Mouse (Mus musculus) megakaryocyte, adult 5-6 weeks (primary cell): ENCODE results near the gene Uckl1. TPM values are rescaled to one million over a fixed set of nuclear protein-coding genes. Genes with fewer than 3 reads are reported as not detected.

Experiments used
- ATAC-seq: 2 replicates; pipeline ENCODE4 v1.8.0; 2016; ENCODE audit warnings: mild to moderate bottlenecking, inconsistent platforms; ENCODE audit not compliant: poor library complexity, severe bottlenecking
- total RNA-seq, 2 experiments: library from RNA; stranded (forward) in 1 of 2; stranded (reverse) in 1 of 2; fragments of 153-499, 151-499 nt in 1 of 2; fragments of 221-1000, 200-1000 nt in 1 of 2; gene quantifications; 2 replicates each; pipeline versions ENCODE4 v1.2.3 to v1.2.4; 2015 to 2017

Uckl1 gene
- total RNA-seq, 2 experiments from 2014 or later: 79.3 to 86.0 TPM

DNA sequence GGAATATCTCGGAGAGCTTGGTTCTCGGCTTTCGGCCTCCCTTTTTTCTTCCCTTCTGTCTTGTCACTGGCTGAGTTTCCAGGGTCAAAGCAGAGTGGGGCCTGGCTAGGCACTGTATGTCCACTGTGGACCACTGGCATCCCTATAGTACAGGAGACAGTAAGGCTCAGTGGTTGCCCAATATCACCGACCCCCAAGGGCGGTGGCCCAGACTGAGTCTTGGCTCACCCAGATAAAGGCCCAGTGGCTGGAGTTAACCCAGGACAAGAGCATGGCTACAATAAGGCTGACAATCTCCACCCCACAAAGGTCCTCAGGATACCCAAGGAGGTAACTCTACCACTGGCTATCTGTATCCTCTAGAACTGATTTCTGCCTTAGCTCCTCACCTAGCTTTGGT, 5.8 kb upstream of the Uckl1 start:
- no peak for ATAC-seq

DNA sequence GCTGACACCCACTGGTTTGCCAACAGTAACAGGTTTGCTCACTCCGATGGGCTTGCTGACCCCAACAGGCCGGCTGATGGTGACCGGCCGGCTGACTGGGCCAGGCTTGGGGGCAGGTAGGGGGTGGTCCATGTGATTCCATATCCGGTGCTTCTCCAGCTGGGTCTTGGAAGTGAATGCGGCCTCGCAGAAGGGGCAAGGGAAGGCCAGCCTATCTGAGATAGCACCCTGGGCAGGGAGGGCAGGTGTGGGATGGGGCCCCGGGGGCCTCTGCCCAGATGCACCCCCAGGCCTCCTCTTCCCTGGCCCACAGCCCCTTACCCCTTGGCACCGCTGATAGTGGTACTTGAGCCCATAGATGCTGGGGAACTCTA, 5.0 kb upstream of the Uckl1 start:
- ATAC-seq: no peak

DNA sequence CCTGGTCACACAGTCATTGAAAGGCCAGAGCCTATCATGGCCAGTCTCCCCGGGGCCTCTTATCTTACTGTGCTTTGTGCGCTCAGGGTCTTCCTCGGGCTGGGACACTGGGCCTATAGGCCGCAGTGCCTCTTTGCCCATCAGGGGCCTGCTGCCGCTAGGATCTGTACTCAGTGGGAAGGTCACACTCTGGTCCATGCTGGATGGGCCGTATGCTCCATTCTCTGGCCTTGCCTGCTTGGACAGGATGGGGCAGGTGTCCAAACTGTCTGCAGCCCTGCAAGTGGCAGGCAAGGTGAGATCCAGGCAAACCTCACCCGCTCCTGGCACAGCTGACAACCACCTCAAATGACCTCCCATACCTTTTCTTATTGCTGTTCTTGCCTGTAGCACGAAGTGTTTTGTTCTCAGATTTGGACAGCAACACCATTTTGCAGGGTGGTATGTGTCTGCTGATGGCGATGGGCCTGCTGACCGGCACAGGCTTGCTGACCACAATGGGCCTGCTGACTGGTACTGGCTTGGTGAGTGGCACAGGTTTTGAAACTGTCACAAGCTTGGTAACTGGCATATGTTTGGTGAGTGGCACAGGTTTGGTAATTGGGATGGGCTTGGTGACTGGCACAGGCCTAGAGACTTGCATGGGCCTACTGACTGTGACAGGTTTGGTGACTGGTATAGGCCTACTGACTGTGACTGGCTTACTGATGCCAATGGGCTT, 4.5 kb upstream of the Uckl1 start:
- no peak for ATAC-seq

DNA sequence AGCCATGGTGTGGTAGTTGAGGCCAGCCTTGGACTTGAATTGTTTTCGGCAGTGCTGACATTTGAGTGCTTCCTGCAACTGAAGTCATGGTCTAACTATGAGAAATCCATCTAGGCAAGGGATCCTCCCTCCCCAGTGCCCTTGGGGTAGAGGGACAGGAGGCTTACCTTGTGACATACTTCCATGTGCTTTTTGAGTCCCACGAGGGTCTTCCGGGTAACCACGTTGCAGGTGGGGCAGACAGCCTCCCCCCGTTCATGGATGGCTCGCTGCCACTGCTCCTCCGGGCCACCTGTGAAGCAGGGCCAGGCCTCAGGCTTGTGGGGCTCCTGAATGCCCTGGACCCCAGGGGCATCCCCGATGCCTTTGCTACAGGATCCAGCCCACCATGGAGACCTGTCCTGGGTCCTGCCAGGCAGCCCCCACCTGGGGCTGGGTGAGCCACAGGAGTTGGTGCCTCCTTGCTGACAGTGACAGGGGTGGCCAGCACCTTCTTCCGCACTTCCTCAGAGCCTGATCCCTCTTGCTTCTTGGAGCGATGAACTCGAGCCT, 3.6 kb upstream of the Uckl1 start:
- ATAC-seq: no peak

DNA sequence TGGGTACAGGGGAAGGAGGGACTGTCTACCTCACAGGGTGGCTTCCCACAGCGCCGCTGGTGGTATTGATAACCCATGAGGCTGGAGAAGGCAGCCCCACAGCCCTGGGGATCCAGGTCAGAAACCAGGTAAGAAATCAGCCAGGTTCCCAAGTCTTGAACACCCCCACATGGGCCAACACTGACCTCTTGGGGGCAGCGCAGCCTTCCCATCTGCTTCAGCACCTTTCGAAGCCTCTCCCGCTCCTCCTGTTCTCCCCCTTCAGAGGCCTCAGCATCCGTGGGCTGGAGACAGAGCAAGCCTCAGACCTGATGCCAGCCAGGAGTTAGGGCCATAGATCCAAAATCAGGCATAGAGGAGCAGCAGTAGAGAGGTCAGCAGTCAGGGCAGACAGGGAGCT, 3.1 kb upstream of the Uckl1 start:
- no peak for ATAC-seq

DNA sequence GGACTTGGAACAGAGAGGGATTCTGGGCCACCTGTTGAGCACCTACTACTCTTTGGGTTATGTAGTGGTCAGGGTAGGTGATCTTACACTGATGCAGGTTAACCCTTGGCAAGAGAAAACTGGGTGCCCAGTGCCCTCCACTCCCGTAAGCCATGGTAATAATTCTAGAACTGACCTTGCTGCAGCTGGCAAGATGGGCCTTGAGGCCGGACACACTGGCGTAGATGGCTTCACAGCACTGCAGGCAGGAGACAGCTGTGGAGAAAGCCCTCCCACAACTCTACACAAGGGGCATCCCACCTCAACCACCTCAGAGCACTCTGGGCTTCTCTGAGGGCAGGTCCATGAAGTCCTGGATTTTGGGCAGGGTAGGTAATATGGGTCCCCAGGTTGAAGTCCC, 1.4 kb upstream of the Uckl1 start:
- no peak for ATAC-seq

DNA sequence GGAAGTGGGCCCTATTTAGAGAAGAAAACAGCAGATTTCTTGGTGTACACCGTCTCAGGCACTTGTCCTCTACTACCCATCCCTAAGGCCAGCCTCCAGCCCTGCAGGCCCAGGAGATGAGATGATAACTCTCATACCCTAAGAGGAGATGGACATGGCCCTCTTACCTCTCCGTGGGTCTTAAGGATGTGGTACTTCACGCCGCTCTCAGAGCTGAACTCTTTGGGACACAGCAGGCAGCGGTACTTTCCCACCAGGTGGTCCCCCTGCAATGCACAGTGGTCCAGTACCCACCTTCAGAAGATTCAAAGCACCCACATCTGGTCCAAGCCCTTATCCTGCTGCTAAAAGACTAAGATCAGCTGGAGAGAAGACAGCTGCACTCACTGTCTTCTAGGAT, 814 bp upstream of the Uckl1 start:
- ATAC-seq: no peak

DNA sequence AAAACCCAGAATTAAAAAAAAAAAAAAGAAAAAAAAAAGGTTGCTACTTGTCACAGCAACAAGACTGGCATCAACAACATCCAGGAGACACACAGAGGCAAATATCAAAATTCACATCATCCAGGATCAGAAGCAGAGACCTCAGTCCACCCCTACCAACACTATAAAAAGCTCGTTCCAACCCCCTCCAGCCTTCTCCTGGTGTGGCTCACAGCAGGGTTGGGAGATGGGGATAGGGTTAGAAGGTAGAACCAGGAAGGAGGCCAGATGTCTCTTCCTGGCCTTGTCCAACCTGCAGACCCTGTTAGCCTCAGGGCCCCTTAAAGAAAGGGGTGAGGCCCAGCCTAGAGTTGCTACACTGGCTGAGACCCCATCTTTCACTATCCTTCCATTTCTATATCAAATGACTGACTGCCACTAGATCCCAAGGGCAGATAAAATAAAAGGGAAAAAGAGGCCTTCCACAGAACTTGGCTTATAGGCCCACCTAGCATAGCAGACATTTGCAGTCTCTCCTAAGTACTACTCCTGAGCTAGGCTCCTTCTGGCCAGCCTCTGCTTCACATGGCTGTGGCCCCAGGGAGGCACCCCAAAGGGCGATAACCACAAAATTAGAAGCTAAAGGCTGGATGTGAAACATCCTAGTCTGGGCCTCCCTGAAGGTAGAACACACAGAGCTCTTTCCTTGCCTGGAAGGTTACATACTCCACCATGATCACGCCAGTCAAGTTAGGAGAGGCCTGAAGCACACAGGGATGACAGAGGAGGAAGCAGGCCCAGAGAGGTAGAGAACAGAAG, 1.0 kb downstream of the Uckl1 start:
- no peak for ATAC-seq

DNA sequence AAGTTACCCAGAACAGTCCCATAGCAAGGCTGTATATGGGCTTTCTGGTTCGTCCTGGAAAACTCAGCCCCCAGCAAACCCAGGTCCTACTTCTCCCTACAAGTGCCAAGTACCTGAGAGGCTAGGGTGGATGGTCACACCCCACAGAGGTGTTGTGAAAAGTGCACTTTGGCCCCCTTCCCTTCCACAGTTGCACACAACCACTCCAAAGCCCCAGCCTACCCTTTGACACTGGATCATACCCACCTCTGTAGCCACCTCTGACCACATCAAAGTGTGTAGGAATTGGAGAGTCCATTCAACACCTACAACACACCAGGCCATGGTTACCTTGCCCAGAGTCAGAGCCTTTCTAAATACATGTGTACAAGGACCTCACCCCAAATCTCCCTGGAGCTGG, 1.8 kb downstream of the Uckl1 start:
- ATAC-seq: no peak

DNA sequence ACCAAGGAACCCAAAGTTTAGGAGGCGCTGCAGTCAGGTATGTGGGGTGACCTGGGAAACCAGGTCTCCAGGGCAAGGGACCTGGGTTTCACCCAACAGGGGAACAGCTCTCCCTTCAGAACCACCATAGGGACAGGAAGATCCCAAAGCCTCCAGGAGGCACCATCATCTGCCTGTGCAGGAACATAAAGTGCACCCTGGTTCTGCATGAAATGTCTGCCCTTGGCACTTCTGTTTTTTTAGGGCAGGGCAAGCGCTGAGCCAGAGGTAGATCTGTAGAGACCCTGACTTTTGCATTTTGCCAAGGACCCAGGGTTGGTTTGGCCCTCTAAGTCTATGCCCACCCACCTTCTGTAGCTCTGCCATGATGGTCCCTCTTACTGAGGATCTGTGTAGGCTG, 2.3 kb downstream of the Uckl1 start:
- ATAC-seq: no peak

DNA sequence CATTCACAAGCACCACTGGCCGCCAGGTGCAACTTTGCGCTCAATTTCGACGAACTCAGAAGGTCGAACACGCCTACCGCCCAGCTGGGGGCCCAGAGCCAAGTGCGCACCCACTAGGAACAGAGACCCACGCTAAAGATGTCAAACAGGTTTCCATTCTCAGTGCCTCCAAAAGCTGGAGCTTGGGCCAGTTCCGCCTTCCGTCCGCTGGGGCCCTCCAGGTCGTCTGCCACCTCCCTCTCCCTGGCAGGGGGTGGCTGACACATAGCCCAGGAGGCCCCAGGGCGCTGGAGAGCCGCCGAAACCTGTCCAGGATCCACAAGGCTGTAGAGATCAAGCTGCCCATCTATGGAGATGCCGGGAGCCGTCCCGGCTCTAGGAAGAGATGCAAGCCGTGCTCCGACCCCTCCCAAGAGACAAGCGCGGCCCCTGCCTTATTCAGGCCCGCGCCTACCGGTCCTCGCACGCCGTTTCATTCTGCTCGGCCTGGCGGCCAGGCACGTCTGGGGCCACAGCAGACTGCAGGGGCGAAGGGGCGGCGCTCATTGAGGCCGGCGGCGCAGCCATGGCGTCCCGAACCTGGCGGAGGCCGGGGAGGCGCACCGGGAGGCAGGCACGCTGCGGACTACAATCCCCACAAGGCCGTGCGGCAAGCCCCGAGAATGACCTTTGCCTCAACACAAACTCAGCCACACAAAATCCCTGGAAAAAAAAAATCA, 3.1 kb downstream of the Uckl1 start:
- peak; percentile 78 for ATAC-seq

DNA sequence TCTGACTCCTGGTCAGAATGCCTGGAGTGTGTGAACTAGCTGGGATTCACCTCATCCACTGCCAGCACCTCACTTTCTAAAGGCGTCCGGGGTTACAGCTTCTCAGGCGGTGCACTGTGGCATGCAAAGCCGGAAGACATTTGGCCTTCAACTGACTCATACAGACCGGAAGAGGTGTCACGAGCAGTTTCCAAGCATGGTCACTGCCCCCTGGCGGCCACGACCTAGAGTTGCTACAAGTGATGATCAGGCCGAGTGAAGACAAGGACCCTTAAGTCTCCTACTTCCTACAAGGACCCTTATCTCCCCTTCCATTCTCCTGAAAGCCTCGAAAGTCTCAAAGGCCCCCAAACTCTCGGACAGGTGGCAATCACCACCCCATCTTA, 3.7 kb downstream of the Uckl1 start:
- peak; percentile 86 for ATAC-seq

DNA sequence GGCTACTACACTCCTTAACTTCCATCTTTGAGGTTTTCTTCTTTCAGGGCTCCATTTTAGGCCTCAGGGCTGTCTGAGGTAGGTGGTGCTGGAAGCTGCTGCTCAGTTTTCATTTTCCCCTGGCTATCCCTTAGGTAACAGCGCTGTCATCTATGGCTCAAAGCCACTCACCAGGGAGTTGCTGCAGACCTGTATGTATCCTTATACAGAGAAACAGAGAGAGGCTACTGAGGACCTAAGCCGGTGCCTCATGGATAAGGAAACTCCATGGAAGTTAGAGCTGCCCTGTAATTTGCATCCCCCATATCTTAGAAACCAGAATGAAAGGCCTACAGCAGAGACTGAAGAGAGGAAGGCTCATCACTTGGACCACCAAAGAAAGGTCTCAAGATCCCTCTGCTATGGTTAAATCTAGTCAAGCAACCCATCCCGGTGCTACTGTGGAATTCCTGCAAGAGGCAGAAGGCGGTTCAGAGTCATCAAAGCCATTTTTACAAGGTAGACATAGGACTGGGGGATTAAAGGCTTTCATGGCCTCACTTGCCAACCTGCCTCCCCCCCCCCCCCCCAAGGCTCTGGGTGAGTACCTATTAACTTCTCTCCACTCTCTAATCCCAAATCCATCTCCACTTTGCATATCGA, 4.4 kb downstream of the Uckl1 start:
- no peak for ATAC-seq

DNA sequence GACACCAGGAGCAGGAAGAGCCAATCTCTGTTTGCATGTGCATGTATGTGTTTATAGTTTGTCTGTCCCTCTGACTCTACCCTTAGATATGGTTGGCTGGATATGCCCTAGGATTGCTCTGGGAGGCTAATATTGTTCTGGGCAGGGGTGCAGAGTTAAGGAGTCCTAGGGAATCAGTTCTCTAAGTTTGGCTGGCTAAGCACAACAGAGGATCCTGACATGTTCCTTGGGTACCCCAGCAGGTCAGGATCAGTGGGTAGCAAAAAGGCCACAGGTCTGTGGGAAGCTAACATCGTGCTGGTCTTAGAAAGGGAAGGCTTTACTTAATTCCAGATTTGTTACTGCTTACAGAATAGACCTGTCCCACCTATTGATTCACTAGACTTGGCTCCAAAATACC, 5.0 kb downstream of the Uckl1 start:
- ATAC-seq: no peak

DNA sequence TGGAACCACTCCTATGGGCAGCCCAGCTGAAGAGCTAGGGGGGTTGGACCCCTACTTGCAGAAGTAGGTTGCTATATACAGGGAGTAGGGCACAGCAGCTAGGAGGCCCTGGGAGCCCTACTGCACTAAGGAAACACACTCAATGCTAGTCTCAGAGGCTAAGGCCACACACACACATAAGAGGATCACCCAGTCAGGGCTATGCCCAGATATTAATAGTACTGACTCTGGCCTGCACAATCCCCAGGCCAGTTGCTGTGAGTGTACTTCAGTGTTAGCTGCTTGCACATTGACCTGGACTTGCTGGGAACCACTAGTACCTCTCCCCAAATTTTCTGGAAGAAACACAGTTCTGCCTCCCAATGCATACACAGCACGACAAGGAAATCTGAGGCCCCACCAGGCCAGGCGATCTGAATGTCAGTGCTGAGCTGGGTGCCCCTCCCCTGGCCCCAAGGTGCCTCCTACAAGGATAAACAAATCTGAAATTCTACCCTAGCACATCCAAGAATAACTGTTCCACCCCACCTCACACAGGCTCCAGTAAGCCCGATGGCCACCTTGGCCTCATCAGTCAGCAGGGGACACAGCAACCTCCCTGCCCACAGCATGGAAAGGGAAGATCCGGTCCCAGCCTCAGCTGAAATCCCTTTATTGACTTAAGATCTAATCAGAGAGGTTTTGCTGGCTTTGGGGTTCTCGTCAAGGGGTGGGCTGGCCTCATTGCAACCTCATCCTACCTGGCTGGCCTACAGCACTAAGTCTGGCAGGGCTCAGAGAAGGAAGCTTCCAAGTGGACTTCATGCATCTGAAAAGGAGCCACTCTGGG, 5.7 kb downstream of the Uckl1 start:
- ATAC-seq: no peak

DNA sequence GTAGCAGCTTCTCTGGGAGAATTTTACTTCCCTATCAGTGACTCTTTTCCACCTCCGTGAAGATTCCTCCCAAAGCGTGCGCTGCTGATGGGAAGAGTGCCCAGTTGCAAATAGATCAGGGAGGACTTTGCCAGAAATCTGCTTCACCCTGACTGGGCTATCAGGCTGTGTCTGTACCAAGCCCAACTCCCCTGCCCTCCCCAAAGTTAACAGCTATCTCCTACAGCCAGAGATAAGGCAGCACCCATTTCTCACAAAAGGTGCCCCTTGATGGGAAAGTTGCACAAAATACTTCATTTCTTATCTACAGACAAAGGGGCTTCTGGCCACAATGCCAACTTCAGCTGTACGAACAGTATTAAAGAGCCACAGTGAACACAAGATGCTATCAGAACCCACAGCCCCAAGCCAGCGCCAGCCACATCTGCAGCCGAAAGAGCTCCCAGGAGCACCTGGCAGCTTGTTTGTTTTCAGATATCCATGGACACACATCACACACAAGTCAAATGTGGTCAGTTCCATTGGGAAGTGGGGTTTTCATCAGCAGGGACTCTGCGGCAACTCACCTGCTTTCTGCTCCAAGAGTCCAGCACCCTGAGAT, 6.6 kb downstream of the Uckl1 start:
- no peak for ATAC-seq

DNA sequence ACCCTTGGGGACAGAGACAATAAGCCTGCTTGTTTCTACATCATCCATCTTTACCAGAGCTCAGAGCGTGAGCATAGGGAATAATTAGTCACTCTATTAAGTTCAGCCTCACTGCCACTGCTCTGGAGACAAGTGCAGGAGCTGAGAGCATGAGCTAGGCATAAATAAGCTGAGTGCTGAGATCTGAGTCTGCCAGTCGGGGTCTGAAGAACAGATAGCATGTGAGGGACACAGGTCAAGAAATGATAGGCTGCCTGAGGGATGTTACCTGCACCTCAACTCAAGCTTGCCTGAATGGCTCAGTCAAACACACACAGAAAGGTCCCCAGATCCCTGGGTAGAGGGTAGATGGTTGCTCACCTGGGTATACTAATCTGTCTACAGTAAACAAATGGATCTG, 7.6 kb downstream of the Uckl1 start:
- ATAC-seq: no peak

DNA sequence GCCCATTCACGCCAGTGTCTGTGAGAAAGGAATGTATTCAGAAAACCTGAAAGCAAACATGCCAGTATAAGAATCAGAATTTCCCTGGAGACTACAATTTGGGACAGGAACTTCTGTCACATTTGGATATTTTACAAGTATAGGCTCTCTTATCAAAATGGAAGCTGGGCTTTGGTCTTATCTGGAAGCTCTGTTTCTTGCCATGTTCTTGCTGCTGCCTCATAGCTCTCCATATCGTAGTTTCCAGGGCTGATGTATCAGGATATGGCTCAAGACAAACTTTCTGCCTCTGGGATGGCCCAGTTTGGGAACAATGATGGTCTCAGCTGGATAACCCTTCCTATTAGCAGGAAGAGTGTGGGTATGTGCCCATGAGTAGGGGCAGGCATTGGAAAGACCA, 8.1 kb downstream of the Uckl1 start:
- no peak for ATAC-seq

DNA sequence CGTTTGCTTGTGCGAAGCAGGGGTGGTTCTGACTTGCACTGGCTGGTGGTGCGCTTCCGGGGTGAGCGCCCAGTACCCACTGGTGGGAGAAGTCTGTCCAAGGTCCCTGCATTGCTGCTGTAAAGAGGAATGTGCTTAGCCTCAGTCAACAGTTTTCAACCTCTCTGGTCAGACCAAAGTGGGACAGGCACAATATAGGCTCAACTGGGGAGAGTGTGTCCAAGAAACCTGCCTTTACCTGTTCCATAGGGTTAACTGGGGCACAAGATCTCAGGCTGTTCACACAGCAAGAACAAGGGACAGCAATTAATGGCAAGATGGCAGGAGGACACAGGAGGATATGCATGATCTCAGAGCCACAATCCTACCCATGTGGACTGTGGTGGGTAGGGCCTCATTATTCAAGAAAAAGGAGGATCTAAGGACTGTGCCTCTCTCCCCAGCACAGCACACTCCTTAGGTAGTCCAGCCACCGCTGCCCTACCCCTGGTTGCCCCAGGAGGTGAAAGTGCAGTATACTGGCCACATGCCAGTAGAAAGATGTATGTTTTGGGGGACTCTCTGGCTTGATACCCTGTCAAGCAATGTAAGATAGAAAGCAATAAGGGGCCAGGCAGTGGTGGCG, 9.7 kb downstream of the Uckl1 start:
- no peak for ATAC-seq
